Mouse (Mus musculus) olfactory bulb, adult 2 months (tissue): ENCODE measurements around the gene Pbrm1.

ENCODE experiments used
- CTCF ChIP-seq: fragments of 200-500 bp; IDR thresholded peaks from 2 replicates; pipeline ENCODE4 v1.5.1; 2012; ENCODE audit warnings: low read depth, mild to moderate bottlenecking, low read length, moderate library complexity; ENCODE audit not compliant: insufficient read depth
- POLR2A ChIP-seq: fragments of 200-500 bp; IDR thresholded peaks from 2 replicates; pipeline ENCODE4 v1.6.1; 2012; ENCODE audit warnings: mild to moderate bottlenecking, low read depth, low read length, moderate library complexity; ENCODE audit not compliant: insufficient read depth

- TF ChIP-seq POLR2A: no peak
- no peak for TF ChIP-seq CTCF
Observed at GRCm38 (mm10) chr14:31165010-31165409, 146.1 kb downstream of the Pbrm1 start.
